Mouse (Mus musculus) heart, embryonic 10.5 days (tissue): ENCODE results near the gene Dennd4b. TPM values are rescaled to one million over a fixed set of nuclear protein-coding genes. Genes with fewer than 3 reads are reported as not detected.
"Not testable (repeated sequence)": the region's sequence is repeated elsewhere in the genome, so short reads cannot be mapped to it uniquely, and the experiment has no call there.

Experiments
- DNase-seq: peaks from one replicate; pipeline ENCODE4 v3.0.0-alpha.2; 2017; ENCODE audit warnings: low spot score
- H3K27ac ChIP-seq: fragments of 300-500 bp; sonication (generic); 2 replicates; pipeline ENCODE4 v1.5.1; 2016; ENCODE audit warnings: mild to moderate bottlenecking
- H3K27me3 ChIP-seq: fragments of 300-500 bp; sonication (generic); 2 replicates; pipeline ENCODE4 v1.6.1; 2016; ENCODE audit warnings: mild to moderate bottlenecking; ENCODE audit not compliant: poor library complexity, insufficient read depth, severe bottlenecking
- H3K36me3 ChIP-seq: fragments of 300-500 bp; sonication (generic); 2 replicates; pipeline ENCODE4 v1.6.1; 2016; ENCODE audit warnings: mild to moderate bottlenecking, moderate library complexity
- H3K4me1 ChIP-seq: fragments of 300-500 bp; sonication (generic); 2 replicates; pipeline ENCODE4 v1.6.1; 2016; ENCODE audit warnings: mild to moderate bottlenecking
- H3K4me3 ChIP-seq: fragments of 300-500 bp; sonication (generic); 2 replicates; pipeline ENCODE4 v1.5.1; 2016; ENCODE audit warnings: mild to moderate bottlenecking, moderate library complexity
- H3K9me3 ChIP-seq: fragments of 300-500 bp; sonication (generic); 2 replicates; pipeline ENCODE4 v1.6.1; 2016; ENCODE audit warnings: mild to moderate bottlenecking, moderate library complexity
- WGBS: fragments of 180-500 bp; shearing (Covaris S2); methylation state at CpG from one replicate; pipeline ENCODE4 v1.1.7; 2016; 5-methylcytosine and 5-hydroxymethylcytosine counted together
- polyA plus RNA-seq: library from polyadenylated mRNA; unstranded; fragments of >200 nt; fragmentation: Nextera tagmentation; extraction: Ambion mirVana; gene quantifications from 2 replicates; pipeline ENCODE4 v1.2.1, GENCODE M21; 2016

Gene Dennd4b
- polyA plus RNA-seq, 1 experiment from 2014 or later = 4.6 TPM

GRCm38 (mm10) chr3:90242984-90243775 lies 21.8 kb upstream of the Dennd4b start, which contains the start of gene Creb3l4:
Creb3l4 (minus strand) TSS chr3:90243512.
- 3% methylated on average over 19 of the region's 19 CpGs for WGBS
- DNase-seq = no peak
- H3K36me3 ChIP-seq = no peaks in the 10 kb centered on the region
- no peaks in the 10 kb centered on the region for H3K9me3 ChIP-seq
- 0 out of 2 replicates have a peak, but pooled peaks cover 11% of the 10 kb centered on the region for H3K27me3 ChIP-seq
- peak within 1 kb of the TSS; percentile 78 for H3K27ac ChIP-seq
- peaks cover 23% of the 10 kb centered on the region for H3K4me1 ChIP-seq
- H3K4me3 ChIP-seq = peak within 1 kb of the TSS; percentile 58

GRCm38 (mm10) chr3:90245406-90245805 lies 19.6 kb upstream of the Dennd4b start:
- no peak for DNase-seq
- Histone ChIP-seq H3K9me3 (no peaks in the 10 kb centered on the region), H3K4me1 (peaks cover 32% of the 10 kb centered on the region), H3K27ac (no peak overlapping the region), H3K27me3 (0 out of 2 replicates have a peak, but pooled peaks cover 11% of the 10 kb centered on the region), H3K4me3 (no peak overlapping the region), H3K36me3 (peaks cover 10% of the 10 kb centered on the region)
- WGBS = 65% methylated on average over 2 of the region's 2 CpGs

- under 1% methylated on average over 3 of the region's 3 CpGs for WGBS
- Histone ChIP-seq H3K4me1 (peaks cover 29% of the 10 kb centered on the region), H3K27ac (peak overlapping the region; percentile 96), H3K27me3 (no peaks in the 10 kb centered on the region), H3K4me3 (peak overlapping the region; percentile 86), H3K9me3 (no peaks in the 10 kb centered on the region), H3K36me3 (peaks cover 27% of the 10 kb centered on the region)
- no peak for DNase-seq
Measured at GRCm38 (mm10) chr3:90247630-90247959, 17.4 kb upstream of the Dennd4b start.

GRCm38 (mm10) chr3:90247960-90248745 lies 16.8 kb upstream of the Dennd4b start, which contains the start of gene Slc39a1:
Slc39a1 (plus strand) TSS chr3:90248172.
- no peaks in the 10 kb centered on the region for H3K27me3 ChIP-seq
- under 1% methylated on average over 44 of the region's 44 CpGs for WGBS
- H3K9me3 ChIP-seq = no peaks in the 10 kb centered on the region
- H3K27ac ChIP-seq = peak within 1 kb of the TSS; percentile 96
- peak; percentile 98 for DNase-seq
- H3K4me3 ChIP-seq = peak within 1 kb of the TSS; percentile 86
- peaks cover 23% of the 10 kb centered on the region; the same call in 1 of the 2 replicates for H3K4me1 ChIP-seq
- H3K36me3 ChIP-seq = peaks cover 27% of the 10 kb centered on the region

GRCm38 (mm10) chr3:90248746-90249100 lies 16.3 kb upstream of the Dennd4b start:
- Histone ChIP-seq H3K27ac (peak overlapping the region; percentile 96), H3K4me3 (peak overlapping the region; percentile 86), H3K9me3 (no peaks in the 10 kb centered on the region), H3K4me1 (peaks cover 18% of the 10 kb centered on the region; the same call in 1 of the 2 replicates), H3K27me3 (no peaks in the 10 kb centered on the region), H3K36me3 (peaks cover 27% of the 10 kb centered on the region)
- DNase-seq = peak; percentile 81
- WGBS = 3% methylated on average over 10 of the region's 10 CpGs

GRCm38 (mm10) chr3:90250791-90251190 lies 14.2 kb upstream of the Dennd4b start:
- Histone ChIP-seq H3K27me3 (no peaks in the 10 kb centered on the region), H3K4me1 (peaks cover 25% of the 10 kb centered on the region), H3K9me3 (no peaks in the 10 kb centered on the region), H3K27ac (no peak overlapping the region; the same call in 1 of the 2 replicates), H3K36me3 (peaks cover 27% of the 10 kb centered on the region), H3K4me3 (no peak overlapping the region)
- DNase-seq = no peak
- 82% methylated on average over 6 of the region's 6 CpGs for WGBS

GRCm38 (mm10) chr3:90251731-90252226 lies 13.2 kb upstream of the Dennd4b start:
- not testable (repeated sequence) for H3K4me3 ChIP-seq, H3K27ac ChIP-seq, H3K9me3 ChIP-seq, DNase-seq, H3K27me3 ChIP-seq
- 88% methylated on average over 10 of the region's 12 CpGs for WGBS
- H3K4me1 ChIP-seq = peaks cover 28% of the 10 kb centered on the region
- peaks cover 36% of the 10 kb centered on the region for H3K36me3 ChIP-seq

- not testable (repeated sequence) for H3K4me3 ChIP-seq, DNase-seq
- WGBS = 85% methylated on average over 2 of the region's 2 CpGs
Measured at GRCm38 (mm10) chr3:90252659-90253058, 12.3 kb upstream of the Dennd4b start.

GRCm38 (mm10) chr3:90253174-90253573 lies 11.8 kb upstream of the Dennd4b start:
- H3K4me1 ChIP-seq = peaks cover 26% of the 10 kb centered on the region
- not testable (repeated sequence) for DNase-seq, H3K27me3 ChIP-seq, H3K4me3 ChIP-seq, H3K9me3 ChIP-seq, H3K27ac ChIP-seq
- 76% methylated on average over 1 of the region's 1 CpGs for WGBS
- H3K36me3 ChIP-seq = peaks cover 50% of the 10 kb centered on the region

More at GRCm38 (mm10) chr3:90252659-90253058, 12.3 kb upstream of the Dennd4b start:
- H3K9me3 ChIP-seq, H3K27me3 ChIP-seq, H3K27ac ChIP-seq: not testable (repeated sequence)
- Histone ChIP-seq H3K4me1 (peaks cover 26% of the 10 kb centered on the region), H3K36me3 (peaks cover 45% of the 10 kb centered on the region)

GRCm38 (mm10) chr3:90253653-90254418 lies 11.1 kb upstream of the Dennd4b start, which contains the start of gene Crtc2:
Crtc2 (plus strand) TSS chr3:90254163.
- Histone ChIP-seq H3K27ac (peak within 1 kb of the TSS; percentile 95), H3K9me3 (no peaks in the 10 kb centered on the region), H3K27me3 (no peaks in the 10 kb centered on the region), H3K4me1 (peaks cover 21% of the 10 kb centered on the region), H3K4me3 (peak within 1 kb of the TSS; percentile 88), H3K36me3 (peaks cover 57% of the 10 kb centered on the region)
- peak; percentile 99 for DNase-seq
- 3% methylated on average over 39 of the region's 40 CpGs for WGBS

GRCm38 (mm10) chr3:90254419-90255193 lies 10.4 kb upstream of the Dennd4b start:
- Histone ChIP-seq H3K4me1 (peaks cover 13% of the 10 kb centered on the region), H3K9me3 (no peaks in the 10 kb centered on the region), H3K4me3 (peak overlapping the region; percentile 88), H3K36me3 (peaks cover 61% of the 10 kb centered on the region), H3K27ac (peak overlapping the region; percentile 95), H3K27me3 (no peaks in the 10 kb centered on the region)
- under 1% methylated on average over 41 of the region's 41 CpGs for WGBS
- no peak for DNase-seq

- no peak for DNase-seq
- no peaks in the 10 kb centered on the region for H3K9me3 ChIP-seq
- H3K27ac ChIP-seq = peak overlapping the region; percentile 95; the same call in 1 of the 2 replicates
- peaks cover 62% of the 10 kb centered on the region for H3K36me3 ChIP-seq
- H3K4me3 ChIP-seq = peak overlapping the region; percentile 88
- peaks cover 13% of the 10 kb centered on the region for H3K4me1 ChIP-seq
- 34% methylated on average over 2 of the region's 2 CpGs for WGBS
- no peaks in the 10 kb centered on the region for H3K27me3 ChIP-seq
Measured at GRCm38 (mm10) chr3:90255194-90255565, 9.8 kb upstream of the Dennd4b start.
